Mouse (Mus musculus) heart, embryonic 16.5 days (tissue): Measurements from ENCODE around the gene Polr2h. TPM values are rescaled to one million over a fixed set of nuclear protein-coding genes. Genes with fewer than 3 reads are reported as not detected.

Source experiments
- ATAC-seq: fragments of 200-750 bp; cut with Nextera tagmentation; replicated peaks from 2 replicates; pipeline ENCODE4 v1.8.0; 2017; ENCODE audit warnings: moderate number of reproducible peaks; ENCODE audit not compliant: insufficient read depth, low FRiP score; ENCODE audit errors: extremely low read depth
- H3K27ac ChIP-seq: fragments of 300-500 bp; sonication (generic); 2 replicates; pipeline ENCODE4 v1.5.1; 2014; ENCODE audit warnings: mild to moderate bottlenecking, low read length, control low read depth, moderate library complexity
- H3K27me3 ChIP-seq: fragments of 300-500 bp; sonication (generic); 2 replicates; pipeline ENCODE4 v1.6.1; 2014; ENCODE audit warnings: low read length, mixed read lengths; ENCODE audit not compliant: control insufficient read depth, insufficient read depth
- H3K36me3 ChIP-seq: fragments of 300-500 bp; sonication (generic); 2 replicates; pipeline ENCODE4 v1.6.1; 2014; ENCODE audit not compliant: control insufficient read depth, insufficient read depth
- H3K4me1 ChIP-seq: fragments of 300-500 bp; sonication (generic); 2 replicates; pipeline ENCODE4 v1.6.1; 2014; ENCODE audit warnings: low read length, mixed read lengths; ENCODE audit not compliant: control insufficient read depth, insufficient read depth
- H3K4me2 ChIP-seq: fragments of 300-500 bp; sonication (generic); 2 replicates; pipeline ENCODE4 v1.6.1; 2014; ENCODE audit warnings: low read depth, mild to moderate bottlenecking, control low read depth, low read length
- H3K4me3 ChIP-seq: fragments of 300-500 bp; sonication (generic); 2 replicates; pipeline ENCODE4 v1.5.1; 2014; ENCODE audit warnings: mild to moderate bottlenecking, control low read depth, low read length
- H3K9ac ChIP-seq: fragments of 300-500 bp; sonication (generic); 2 replicates; pipeline ENCODE4 v1.6.1; 2014; ENCODE audit warnings: low read length, control low read depth
- H3K9me3 ChIP-seq: fragments of 300-500 bp; sonication (generic); replicated peaks from 2 replicates; pipeline ENCODE4 v1.6.1; 2016; ENCODE audit warnings: low read length; ENCODE audit not compliant: control insufficient read depth
- WGBS: fragments of 180-500 bp; shearing (Covaris S2); extraction: QIAGEN DNeasy Blood & Tissue Kit; methylation state at CpG from one replicate; pipeline ENCODE4 v1.1.7; 2014; 5-methylcytosine and 5-hydroxymethylcytosine counted together
- polyA plus RNA-seq: library from polyadenylated mRNA; unstranded; fragments of >200 nt; fragmentation: Nextera tagmentation; extraction: Ambion mirVana; gene quantifications from 2 replicates; pipeline ENCODE4 v1.2.1, GENCODE M21; 2015

Polr2h gene
- polyA plus RNA-seq, 1 experiment from 2014 or later, result 51.8 TPM

DNA sequence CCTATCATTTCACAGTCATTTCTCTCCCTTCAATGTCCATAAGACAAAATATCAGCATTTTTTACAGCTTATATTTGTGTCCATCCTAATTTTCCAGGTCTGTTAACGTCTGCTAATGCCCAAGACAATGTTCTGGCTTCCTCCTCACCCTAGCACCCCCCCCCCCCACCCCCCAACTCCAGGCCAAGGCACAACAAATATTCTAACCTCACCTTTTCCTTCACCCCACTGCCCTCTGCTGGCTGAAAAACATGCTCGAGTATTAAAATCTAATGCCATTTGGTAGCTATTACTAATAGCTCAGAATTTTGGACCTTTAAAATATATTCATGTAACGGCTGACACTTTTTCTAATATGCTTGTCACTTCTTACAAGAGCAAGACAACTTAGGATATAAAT, 44.2 kb downstream of the Polr2h start:
- WGBS, result 4% methylated on average over 3 of the region's 3 CpGs
- ATAC-seq, result no peak
- Histone ChIP-seq H3K9me3 (no peaks in the 10 kb centered on the region), H3K36me3 (no peaks in the 10 kb centered on the region), H3K27me3 (no peaks in the 10 kb centered on the region), H3K4me2 (no peak overlapping the region), H3K9ac (no peak overlapping the region), H3K4me1 (no peaks in the 10 kb centered on the region), H3K4me3 (no peak overlapping the region), H3K27ac (no peak overlapping the region)

DNA sequence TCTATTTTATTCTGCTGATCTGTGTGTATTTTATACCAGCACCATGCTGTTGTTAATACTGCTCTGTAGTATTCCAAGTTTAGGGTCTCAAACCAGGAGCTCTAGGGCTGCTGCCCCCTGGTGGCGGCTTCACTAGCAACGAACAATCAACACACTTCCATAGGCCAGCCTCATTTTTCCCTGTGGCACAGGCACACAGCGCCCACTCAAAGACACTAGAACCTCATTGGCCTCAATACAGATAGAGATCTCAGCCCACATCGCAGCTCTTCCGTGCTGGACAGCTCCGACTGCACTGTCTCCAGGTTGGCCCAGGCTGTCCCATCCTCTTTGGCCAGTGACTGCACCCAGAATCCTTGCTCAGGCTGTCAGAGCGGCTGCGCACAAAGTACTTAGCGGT, 47.8 kb downstream of the Polr2h start:
- Histone ChIP-seq H3K9ac (no peak overlapping the region), H3K9me3 (no peaks in the 10 kb centered on the region), H3K27ac (no peak overlapping the region), H3K4me1 (no peaks in the 10 kb centered on the region), H3K4me2 (no peak overlapping the region), H3K36me3 (no peaks in the 10 kb centered on the region), H3K4me3 (no peak overlapping the region), H3K27me3 (no peaks in the 10 kb centered on the region)
- WGBS, result 42% methylated on average over 9 of the region's 9 CpGs
- ATAC-seq, result no peak

Other genes with a start within 250 kb of the Polr2h start
- gene Eif2b5, start 218.8 kb upstream of the Polr2h start, polyA plus RNA-seq, result 80.6 and 80.9 TPM in 2 replicates
- gene Dvl3, start 200.7 kb upstream of the Polr2h start, polyA plus RNA-seq, result 18.3 and 18.9 TPM in 2 replicates
- gene Ap2m1, start 182.2 kb upstream of the Polr2h start, polyA plus RNA-seq, result 444 and 463 TPM in 2 replicates
- gene Abcf3, start 169.1 kb upstream of the Polr2h start, polyA plus RNA-seq, result 49.4 and 54.0 TPM in 2 replicates
- 0.28 and 0.29 TPM in 2 replicates for gene Vwa5b2, start 128.2 kb upstream of the Polr2h start, polyA plus RNA-seq
- 18.9 and 19.9 TPM in 2 replicates for gene Eef1akmt4, start 106.1 kb upstream of the Polr2h start, polyA plus RNA-seq
- gene Gm49333, start 106.1 kb upstream of the Polr2h start, polyA plus RNA-seq, result not detected in 2 replicates
- 28.4 and 28.6 TPM in 2 replicates for gene Alg3, start 105.9 kb upstream of the Polr2h start, polyA plus RNA-seq
- 0.35 and 0.37 TPM in 2 replicates for gene Camk2n2, start 96.4 kb upstream of the Polr2h start, polyA plus RNA-seq
- 0.87 and 1.2 TPM in 2 replicates for gene Ece2, start 87.8 kb upstream of the Polr2h start, polyA plus RNA-seq
- gene Psmd2, start 66.0 kb upstream of the Polr2h start, polyA plus RNA-seq, result 245 and 248 TPM in 2 replicates
- 113 and 120 TPM in 2 replicates for gene Eif4g1, start 49.4 kb upstream of the Polr2h start, polyA plus RNA-seq
- 7.5 and 9.2 TPM in 2 replicates for gene Fam131a, start 24.4 kb upstream of the Polr2h start, polyA plus RNA-seq
- gene Clcn2, start 81 bp downstream of the Polr2h start, polyA plus RNA-seq, result 3.8 TPM in 2 replicates
- 1.6 and 1.9 TPM in 2 replicates for gene Chrd, start 15.5 kb downstream of the Polr2h start, polyA plus RNA-seq
- gene Thpo, start 16.8 kb downstream of the Polr2h start, polyA plus RNA-seq, result 0.25 and 0.34 TPM in 2 replicates